Mouse (Mus musculus) ES-E14 (cell line): ENCODE data around the gene Stx6. TPM values are rescaled to one million over a fixed set of nuclear protein-coding genes. Genes with fewer than 3 reads are reported as not detected.
A peak's percentile ranks its signal among the peaks of the same experiment; 100 is the strongest.

Experiments used
- DNase-seq: peaks from one replicate; pipeline ENCODE4 v3.0.0-alpha.2; 2013; ENCODE audit warnings: low read depth, low spot score
- H3K27ac ChIP-seq: 2 replicates; pipeline ENCODE4 v1.5.1; 2012; ENCODE audit warnings: low read depth, mild to moderate bottlenecking, low read length, moderate library complexity, mixed read lengths; ENCODE audit not compliant: poor library complexity, insufficient read depth, severe bottlenecking
- H3K36me3 ChIP-seq: 2 replicates; pipeline ENCODE4 v1.6.1; 2012; ENCODE audit warnings: mild to moderate bottlenecking, low read length, moderate library complexity, mixed read lengths; ENCODE audit not compliant: control insufficient read depth, poor library complexity, insufficient read depth, severe bottlenecking
- H3K4me1 ChIP-seq, 2 experiments: fragments of 150-350 bp in 1 of 2; sonication (generic) in 1 of 2; 2 replicates each; pipeline ENCODE4 v1.6.1; 2012; ENCODE audit warnings: low read length in 2 of 2, mild to moderate bottlenecking in 1 of 2, mixed read lengths in 1 of 2; ENCODE audit not compliant: control insufficient read depth in 2 of 2, insufficient read depth in 2 of 2, poor library complexity in 1 of 2
- H3K4me3 ChIP-seq, 2 experiments: fragments of 150-350 bp in 1 of 2; sonication (generic) in 1 of 2; 2 replicates each; pipeline ENCODE4 v1.5.1; 2012; ENCODE audit warnings: low read length in 2 of 2, low read depth in 1 of 2, mild to moderate bottlenecking in 1 of 2, mixed read lengths in 1 of 2; ENCODE audit not compliant: insufficient read depth in 1 of 2, poor library complexity in 1 of 2, severe bottlenecking in 1 of 2
- H3K9ac ChIP-seq: 2 replicates; pipeline ENCODE4 v1.6.1; 2012; ENCODE audit warnings: low read depth, mild to moderate bottlenecking, low read length, mixed read lengths; ENCODE audit not compliant: poor library complexity, insufficient read depth, severe bottlenecking
- H3K9me3 ChIP-seq: fragments of 150-350 bp; sonication (generic); 2 replicates; pipeline ENCODE4 v1.6.1; 2012; ENCODE audit warnings: low read depth, mild to moderate bottlenecking, low read length; ENCODE audit not compliant: control insufficient read depth, insufficient read depth
- CHD2 ChIP-seq: IDR thresholded peaks from 2 replicates; pipeline ENCODE4 v1.6.1; 2014; ENCODE audit warnings: mild to moderate bottlenecking, low read depth, low read length, inconsistent platforms
- HCFC1 ChIP-seq: IDR thresholded peaks from 2 replicates; pipeline ENCODE4 v1.6.1; 2012; ENCODE audit warnings: low read length, inconsistent platforms, borderline replicate concordance; ENCODE audit not compliant: insufficient read depth
- MAFK ChIP-seq: IDR thresholded peaks from 2 replicates; pipeline ENCODE4 v1.6.1; 2014; ENCODE audit warnings: mild to moderate bottlenecking, low read depth, low read length, inconsistent platforms; ENCODE audit not compliant: insufficient read depth
- ZC3H11A ChIP-seq: IDR thresholded peaks from 2 replicates; pipeline ENCODE4 v1.6.1; 2012; ENCODE audit warnings: low read depth, mild to moderate bottlenecking, inconsistent platforms, low read length, borderline replicate concordance
- ZNF384 ChIP-seq: IDR thresholded peaks from 2 replicates; pipeline ENCODE4 v1.6.1; 2012; ENCODE audit warnings: low read depth, low read length, inconsistent platforms
- in situ Hi-C, 2 experiments: fragments of 600-800 bp; cut with MboI; formaldehyde crosslinking; loops; one replicate each; pipeline ENCODE4 v1.15.1; 2025; ENCODE audit warnings: low sequenced_read_pairs in 2 of 2, inconsistent platforms in 1 of 2; ENCODE audit not compliant: unreplicated experiment in 2 of 2
- total RNA-seq: library from RNA; depleted of rRNA; stranded (reverse); fragments of 300-350 nt; gene quantifications from 2 replicates; pipeline ENCODE4 v1.2.3, GENCODE M21; 2012; rRNA removed

Stx6 gene
- 22.7 and 23.9 TPM in 2 replicates for total RNA-seq

DNA sequence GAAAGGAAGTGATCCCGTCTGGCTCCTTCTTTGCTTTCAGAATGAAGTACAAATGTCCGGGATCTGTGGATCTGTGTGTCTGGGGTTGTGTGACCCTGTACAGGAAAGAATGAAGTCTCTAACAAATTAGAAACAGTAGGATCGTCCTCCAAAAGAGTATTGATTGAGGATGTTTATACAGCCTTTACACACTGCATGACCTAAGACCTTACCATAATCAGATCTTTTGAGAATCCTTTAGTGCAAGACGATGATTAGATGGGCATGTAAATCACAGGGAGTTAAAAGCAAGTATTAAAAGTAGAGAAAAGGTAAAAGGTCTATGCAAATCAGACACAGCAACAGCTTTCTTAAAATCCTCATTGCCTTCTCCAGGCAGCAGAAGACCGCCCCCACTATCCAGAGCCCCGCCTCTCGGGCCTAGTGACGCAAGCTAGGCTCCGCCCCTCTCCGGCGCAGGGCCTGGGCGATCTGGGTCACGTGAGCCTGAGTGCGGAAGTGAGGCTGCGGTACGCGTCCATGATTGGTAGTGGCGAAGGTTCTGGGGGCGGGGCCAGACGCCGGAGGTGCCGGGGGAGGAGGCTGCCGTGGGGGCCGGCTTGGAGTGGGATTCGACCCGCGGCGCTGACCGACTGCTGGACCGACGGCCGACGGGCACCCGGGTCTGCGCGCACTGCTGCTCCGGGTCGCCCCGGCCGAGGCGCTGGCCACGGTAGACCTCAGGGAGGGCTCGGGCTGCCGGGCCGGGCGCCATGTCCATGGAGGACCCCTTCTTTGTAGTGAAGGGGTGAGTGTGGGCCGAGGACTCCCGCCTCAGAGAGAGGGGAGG, at the start of gene Stx6:
Gene Stx6, plus strand, starts transcription at position 575 of the 829 bp plus-strand sequence.
- Histone ChIP-seq H3K9me3 (no peaks in the 10 kb centered on the region), H3K9ac (peak within 1 kb of the TSS; percentile 70), H3K4me1 (peaks cover 2 to 4% of the 10 kb centered on the region in 2 experiments; a peak in 3 of 4 replicates), H3K36me3 (no peaks in the 10 kb centered on the region), H3K4me3 (peak within 1 kb of the TSS; percentile 84 to 98), H3K27ac (no peak within 1 kb of the TSS)
- in situ Hi-C loops: no loop called here
- no peak for TF ChIP-seq ZNF384
- TF ChIP-seq CHD2: no peak
- TF ChIP-seq ZC3H11A: no peak
- TF ChIP-seq MAFK: no peak
- TF ChIP-seq HCFC1: no peak
- DNase-seq: peak; percentile 93

DNA sequence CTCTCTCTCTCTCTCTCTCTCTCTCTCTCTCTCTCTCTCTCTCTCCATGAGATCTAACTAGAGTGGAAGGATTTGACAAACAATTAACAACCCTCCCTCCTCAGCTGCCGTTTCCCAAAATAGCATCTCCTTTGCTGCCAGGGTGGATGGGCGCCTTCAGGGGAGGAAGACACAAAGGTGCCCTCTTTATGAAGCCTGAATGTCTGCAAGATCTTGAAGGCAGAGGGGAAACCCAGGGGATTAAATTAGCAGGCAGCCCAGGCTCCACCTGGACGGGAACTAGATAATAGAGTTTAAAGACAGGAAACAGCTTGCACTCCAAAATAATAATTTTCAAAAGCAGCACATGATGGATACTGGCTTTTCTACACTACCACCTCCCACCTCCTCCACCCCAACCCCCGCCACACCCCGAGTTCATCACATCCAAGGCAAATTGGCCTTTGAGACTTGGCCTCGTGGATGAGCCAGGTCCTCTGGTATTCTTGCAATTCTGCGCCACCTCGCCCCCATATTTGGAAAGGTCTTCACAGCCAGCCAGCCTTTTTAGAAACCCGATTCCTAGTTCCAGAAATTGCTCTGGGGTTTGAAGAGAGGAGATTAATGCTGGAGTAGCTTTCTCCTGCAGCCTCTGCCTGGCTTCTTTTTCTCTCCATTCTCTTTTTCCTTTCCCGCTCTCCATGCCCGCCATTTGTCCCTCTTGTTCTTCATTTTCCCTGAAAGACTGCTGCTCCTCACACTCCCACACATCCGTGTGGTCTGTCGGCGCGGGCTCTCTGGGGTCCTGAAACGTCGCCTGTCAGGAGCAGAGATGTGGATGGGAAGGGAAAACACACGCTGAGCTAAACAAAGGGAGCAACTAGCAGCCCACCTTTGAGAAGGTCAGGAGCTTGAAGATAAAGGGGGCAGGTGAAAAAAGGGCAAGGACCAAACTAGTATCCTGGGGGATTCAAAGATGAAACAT, 48.8 kb upstream of the Stx6 start:
- H3K9ac ChIP-seq: no peak overlapping the region
- in situ Hi-C loops: no loop called here
- DNase-seq: no peak
- H3K27ac ChIP-seq: no peak overlapping the region
- H3K4me1 ChIP-seq: peaks cover 2 to 11% of the 10 kb centered on the region in 2 experiments; a peak in 2 of 4 replicates
- TF ChIP-seq HCFC1: no peak
- TF ChIP-seq ZC3H11A: no peak
- TF ChIP-seq ZNF384: no peak
- no peak for TF ChIP-seq MAFK
- TF ChIP-seq CHD2: no peak
- no peak overlapping the region for H3K4me3 ChIP-seq
- no peaks in the 10 kb centered on the region for H3K36me3 ChIP-seq
- no peaks in the 10 kb centered on the region for H3K9me3 ChIP-seq

DNA sequence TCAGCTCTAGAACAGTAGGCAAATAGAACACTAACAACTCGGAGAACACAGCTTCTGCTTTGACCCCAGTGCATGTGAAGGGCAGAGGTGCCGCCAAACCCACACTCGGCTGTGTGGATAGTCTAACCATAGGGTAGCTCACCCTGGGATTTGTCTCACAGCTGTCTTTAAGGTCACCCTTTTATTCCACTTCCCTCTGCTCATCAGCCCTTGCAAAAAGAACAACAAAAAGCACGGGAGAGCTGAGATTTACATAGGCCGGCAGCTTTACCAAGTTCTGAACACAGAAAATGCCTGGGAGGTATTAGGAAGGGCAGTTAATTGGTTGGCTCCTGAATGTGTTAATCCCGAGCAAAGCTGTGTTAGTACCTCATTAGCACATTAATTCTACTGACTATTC, 47.0 kb upstream of the Stx6 start:
- Histone ChIP-seq H3K9me3 (no peaks in the 10 kb centered on the region), H3K4me3 (no peak overlapping the region), H3K9ac (no peak overlapping the region), H3K27ac (no peak overlapping the region), H3K4me1 (peaks cover 2 to 11% of the 10 kb centered on the region in 2 experiments; a peak in 2 of 4 replicates), H3K36me3 (no peaks in the 10 kb centered on the region)
- TF ChIP-seq MAFK (no peak), ZNF384 (no peak), ZC3H11A (no peak), CHD2 (no peak), HCFC1 (no peak)
- DNase-seq: no peak
- in situ Hi-C loops: no loop called here

DNA sequence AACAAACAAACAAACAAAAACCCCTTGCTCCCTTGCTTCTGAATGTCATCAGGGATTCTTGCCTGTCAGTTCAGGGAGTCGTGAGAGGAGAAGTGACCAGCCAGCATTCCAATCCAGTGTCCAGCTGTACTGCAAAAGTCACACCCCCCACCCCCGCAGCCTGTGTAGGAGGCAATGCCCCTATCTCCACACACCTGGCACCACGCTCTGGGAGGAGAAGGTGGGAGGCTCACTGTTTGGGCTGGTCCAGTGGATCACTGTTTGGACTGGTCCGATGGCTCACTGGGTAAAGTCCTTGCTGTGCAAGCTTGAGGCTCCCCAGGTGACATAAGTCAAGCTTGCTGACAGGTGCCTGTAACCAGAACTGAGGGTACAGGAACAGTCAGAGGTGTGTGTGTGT, 46.4 kb upstream of the Stx6 start:
- Histone ChIP-seq H3K36me3 (no peaks in the 10 kb centered on the region), H3K4me1 (peaks cover 2 to 11% of the 10 kb centered on the region in 2 experiments; a peak in 2 of 4 replicates), H3K27ac (no peak overlapping the region; the same call in 1 of the 2 replicates), H3K9me3 (no peaks in the 10 kb centered on the region), H3K4me3 (no peak overlapping the region), H3K9ac (no peak overlapping the region)
- DNase-seq: no peak
- no peak for TF ChIP-seq HCFC1
- no peak for TF ChIP-seq ZNF384
- no peak for TF ChIP-seq MAFK
- TF ChIP-seq CHD2: no peak
- no peak for TF ChIP-seq ZC3H11A
- in situ Hi-C loops: no loop called here
